Mouse (Mus musculus) kidney, postnatal 0 days (tissue): ENCODE data around the gene Adgrg5. TPM values are rescaled to one million over a fixed set of nuclear protein-coding genes. Genes with fewer than 3 reads are reported as not detected.

Source experiments
- ATAC-seq: fragments of 200-750 bp; cut with Nextera tagmentation; replicated peaks from 2 replicates; pipeline ENCODE4 v1.8.0; 2017; ENCODE audit warnings: low read depth, moderate number of reproducible peaks, moderate TSS enrichment, moderate library complexity; ENCODE audit not compliant: low FRiP score
- DNase-seq: peaks from one replicate; pipeline ENCODE4 v3.0.0-alpha.2; 2016; ENCODE audit warnings: low spot score
- H3K27ac ChIP-seq: fragments of 300-500 bp; sonication (generic); 2 replicates; pipeline ENCODE4 v1.5.1; 2014; ENCODE audit warnings: mild to moderate bottlenecking
- H3K27me3 ChIP-seq: fragments of 300-500 bp; sonication (generic); 2 replicates; pipeline ENCODE4 v1.6.1; 2014; ENCODE audit warnings: low read length, mixed read lengths; ENCODE audit not compliant: insufficient read depth
- H3K36me3 ChIP-seq: fragments of 300-500 bp; sonication (generic); 2 replicates; pipeline ENCODE4 v1.6.1; 2014; ENCODE audit warnings: low read length, mixed read lengths; ENCODE audit not compliant: insufficient read depth
- H3K4me1 ChIP-seq: fragments of 300-500 bp; sonication (generic); replicated peaks from 2 replicates; pipeline ENCODE4 v1.6.1; 2014; ENCODE audit warnings: antibody characterized with exemption, low read length, mixed read lengths; ENCODE audit not compliant: insufficient read depth
- H3K4me2 ChIP-seq: fragments of 300-500 bp; sonication (generic); 2 replicates; pipeline ENCODE4 v1.6.1; 2014; ENCODE audit warnings: mild to moderate bottlenecking, low read length, moderate library complexity, mixed read lengths
- H3K4me3 ChIP-seq: fragments of 300-500 bp; sonication (generic); replicated peaks from 2 replicates; pipeline ENCODE4 v1.5.1; 2014; ENCODE audit warnings: low read depth, low read length
- H3K9ac ChIP-seq: fragments of 300-500 bp; sonication (generic); 2 replicates; pipeline ENCODE4 v1.6.1; 2014; ENCODE audit warnings: low read depth, low read length
- H3K9me3 ChIP-seq: fragments of 300-500 bp; sonication (generic); replicated peaks from 2 replicates; pipeline ENCODE4 v1.6.1; 2016; ENCODE audit warnings: low read length, inconsistent platforms, mixed read lengths
- CTCF ChIP-seq: IDR thresholded peaks from 2 replicates; pipeline ENCODE4 v1.5.1; 2016; ENCODE audit warnings: antibody characterized with exemption, low read depth, mild to moderate bottlenecking, moderate library complexity
- WGBS: fragments of 180-500 bp; shearing (Covaris S2); extraction: QIAGEN DNeasy Blood & Tissue Kit; methylation state at CpG from one replicate; pipeline ENCODE4 v1.1.7; 2014; 5-methylcytosine and 5-hydroxymethylcytosine counted together
- polyA plus RNA-seq: library from polyadenylated mRNA; unstranded; fragments of >200 nt; fragmentation: Nextera tagmentation; extraction: Ambion mirVana; gene quantifications from 2 replicates; pipeline ENCODE4 v1.2.1, GENCODE M21; 2015

Adgrg5 gene
- polyA plus RNA-seq: not detected in 2 replicates

DNA sequence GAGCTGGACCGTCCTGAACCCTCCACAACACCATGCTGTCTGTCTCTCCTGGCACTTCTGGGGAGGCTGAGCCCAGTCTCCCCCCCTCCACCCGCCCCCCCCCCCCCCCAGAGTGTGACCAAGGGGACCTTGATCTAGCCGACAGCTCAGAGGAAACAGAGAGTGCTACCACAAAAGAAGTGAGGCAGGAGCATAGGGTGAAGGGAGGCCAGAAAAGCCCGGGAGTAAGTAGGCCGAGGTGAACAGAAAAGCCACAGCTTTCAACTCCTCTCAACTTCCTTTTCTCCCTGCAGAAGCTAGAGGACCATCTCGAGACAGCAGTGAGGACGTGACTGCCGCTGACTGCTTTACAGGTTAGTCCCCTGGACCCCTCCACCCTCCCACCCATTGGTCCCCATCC is at the start of gene Adgrg5:
Gene Adgrg5, plus strand, starts transcription at position 290 of the 400 bp plus-strand sequence.
- Histone ChIP-seq H3K4me2 (no peak within 1 kb of the TSS), H3K27ac (no peak within 1 kb of the TSS), H3K4me3 (no peak within 1 kb of the TSS), H3K36me3 (no peaks in the 10 kb centered on the region), H3K9me3 (no peaks in the 10 kb centered on the region), H3K9ac (no peak within 1 kb of the TSS), H3K4me1 (no peaks in the 10 kb centered on the region; the same call in 1 of the 2 replicates), H3K27me3 (no peaks in the 10 kb centered on the region; the same call in 1 of the 2 replicates)
- TF ChIP-seq CTCF: no peak
- no peak for DNase-seq
- 67% methylated on average over 7 of the region's 8 CpGs for WGBS
- ATAC-seq: no peak

DNA sequence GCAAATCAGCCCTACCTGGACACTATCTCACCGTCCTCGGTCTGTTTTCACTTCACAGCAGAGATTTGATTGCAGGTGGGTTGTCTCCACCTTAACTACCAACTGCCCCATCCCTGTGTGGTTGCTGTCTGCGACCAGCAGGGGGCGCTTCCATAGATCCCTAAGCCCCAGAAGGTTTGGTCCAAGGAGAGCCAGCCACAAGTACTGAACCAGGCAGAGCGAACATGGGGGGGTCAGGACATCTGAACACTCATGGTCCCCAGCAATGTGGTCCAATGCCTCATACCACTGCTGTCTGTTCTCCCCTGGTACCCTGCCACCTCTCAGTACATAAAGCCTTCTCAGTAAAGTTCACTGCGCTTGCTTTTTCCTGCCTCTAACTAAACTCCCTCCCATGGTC is 49.1 kb upstream of the Adgrg5 start:
- DNase-seq: peak; percentile 82
- Histone ChIP-seq H3K9ac (no peak overlapping the region), H3K27ac (no peak overlapping the region), H3K4me3 (peak overlapping the region; percentile 57; the same call in 1 of the 2 replicates), H3K36me3 (no peaks in the 10 kb centered on the region), H3K4me2 (peak overlapping the region; percentile 94), H3K9me3 (no peaks in the 10 kb centered on the region), H3K27me3 (no peaks in the 10 kb centered on the region), H3K4me1 (peaks cover 28% of the 10 kb centered on the region)
- peak; percentile 87 for TF ChIP-seq CTCF
- ATAC-seq: 0 out of 2 replicates have a peak, but pooled peaks have one; percentile 22
- 9% methylated on average over 6 of the region's 6 CpGs for WGBS

DNA sequence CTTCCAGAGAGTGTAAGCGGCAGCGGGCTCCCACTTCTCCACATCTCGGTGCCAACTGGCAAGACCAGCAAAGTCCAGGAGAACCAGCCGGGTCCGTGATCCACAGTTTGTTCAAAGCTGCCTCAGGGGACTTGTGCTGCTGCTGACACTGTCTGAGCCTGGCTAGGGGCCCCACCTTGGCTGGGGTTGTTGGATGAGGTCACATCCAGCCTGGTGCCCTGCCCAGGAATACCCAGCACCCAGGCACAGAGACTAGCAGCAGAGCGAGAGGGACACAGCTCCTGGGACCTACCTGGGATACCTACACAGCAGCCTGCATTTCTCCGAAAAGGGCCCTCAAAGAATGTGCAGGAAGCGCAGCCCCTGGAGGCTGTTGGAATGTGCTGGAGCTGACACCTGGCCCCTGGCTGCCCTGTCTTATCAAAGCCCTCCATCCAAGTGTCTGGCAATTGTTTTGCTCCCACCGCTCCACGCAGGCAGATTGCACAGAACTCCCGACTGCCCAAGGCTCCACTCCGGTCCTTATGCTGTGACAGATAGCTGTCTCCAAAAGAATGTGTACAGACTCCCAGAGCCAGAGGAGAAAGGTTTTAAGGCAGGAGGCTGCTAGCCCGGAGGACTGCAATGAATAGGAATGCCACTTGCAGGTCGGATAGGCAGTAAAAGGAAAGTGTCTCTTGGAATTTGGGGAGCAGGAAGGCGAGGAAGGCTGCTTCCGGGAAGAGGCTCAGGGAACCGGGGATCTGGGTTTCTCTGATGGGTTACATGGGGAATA is 48.2 kb upstream of the Adgrg5 start:
- peaks cover 25% of the 10 kb centered on the region for H3K4me1 ChIP-seq
- H3K4me2 ChIP-seq: peak overlapping the region; percentile 94
- peak overlapping the region; percentile 57 for H3K4me3 ChIP-seq
- DNase-seq (no peak), ATAC-seq (no peak)
- H3K27ac ChIP-seq: peak overlapping the region; percentile 50; the same call in 1 of the 2 replicates
- no peaks in the 10 kb centered on the region for H3K36me3 ChIP-seq
- H3K9me3 ChIP-seq: no peaks in the 10 kb centered on the region
- TF ChIP-seq CTCF: no peak
- H3K27me3 ChIP-seq: no peaks in the 10 kb centered on the region
- 14% methylated on average over 17 of the region's 17 CpGs for WGBS
- H3K9ac ChIP-seq: peak overlapping the region; percentile 60

DNA sequence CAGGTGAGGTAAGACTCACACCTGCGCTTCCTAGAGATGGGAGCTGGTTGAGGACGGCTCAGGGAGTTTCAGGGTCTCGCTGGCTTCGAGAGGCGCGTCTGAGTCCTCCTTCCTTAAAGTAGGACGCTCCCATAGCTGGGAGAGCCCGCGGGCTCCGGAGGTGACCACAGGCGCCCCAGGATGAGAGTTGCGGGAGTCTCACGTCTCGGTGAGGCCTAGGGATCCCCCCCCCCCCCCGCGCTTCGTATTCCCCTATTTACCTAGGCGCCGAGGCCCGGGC is 47.7 kb upstream of the Adgrg5 start:
- H3K36me3 ChIP-seq: no peaks in the 10 kb centered on the region
- no peak for ATAC-seq

DNA sequence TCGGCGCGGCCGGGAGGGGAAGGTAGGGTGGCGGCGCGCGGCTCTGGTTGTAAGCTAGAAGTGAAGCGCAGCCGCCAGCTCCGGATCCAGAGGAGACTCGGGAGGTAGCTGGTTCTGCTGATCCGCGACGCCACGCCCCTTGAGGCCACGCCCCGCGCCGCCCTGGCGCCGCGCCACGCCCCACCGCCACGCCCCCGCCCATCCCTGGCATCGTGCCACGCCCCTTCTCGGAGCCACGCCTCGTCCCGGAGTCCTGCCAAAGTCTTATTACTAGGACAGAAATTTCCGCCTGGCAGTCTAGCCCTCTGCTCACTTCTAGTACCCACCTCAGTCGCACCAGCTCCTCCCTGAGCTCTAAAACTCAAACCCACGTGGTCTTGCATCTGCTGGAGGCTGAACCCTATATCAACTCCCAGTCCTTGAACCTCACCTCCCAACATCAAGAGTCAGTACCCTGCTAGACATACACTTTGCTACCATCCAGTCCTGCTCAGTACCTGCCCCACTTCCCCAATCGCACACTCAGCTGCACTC is 47.2 kb upstream of the Adgrg5 start, which contains the start of gene Dok4:
Gene Dok4, minus strand, starts transcription at position 134 of the 534 bp plus-strand sequence.
- H3K9me3 ChIP-seq: no peaks in the 10 kb centered on the region
- H3K27ac ChIP-seq: peak within 1 kb of the TSS; percentile 50

More for the DNA sequence above, 47.7 kb upstream of the Adgrg5 start:
- H3K9me3 ChIP-seq: no peaks in the 10 kb centered on the region
- H3K9ac ChIP-seq: peak overlapping the region; percentile 60
- peak overlapping the region; percentile 57 for H3K4me3 ChIP-seq
- peak overlapping the region; percentile 50 for H3K27ac ChIP-seq
- peaks cover 21% of the 10 kb centered on the region for H3K4me1 ChIP-seq
- peak overlapping the region; percentile 94 for H3K4me2 ChIP-seq
- no peaks in the 10 kb centered on the region for H3K27me3 ChIP-seq
- WGBS: under 1% methylated on average over 19 of the region's 20 CpGs
- no peak for TF ChIP-seq CTCF
- peak; percentile 16 for DNase-seq

DNA sequence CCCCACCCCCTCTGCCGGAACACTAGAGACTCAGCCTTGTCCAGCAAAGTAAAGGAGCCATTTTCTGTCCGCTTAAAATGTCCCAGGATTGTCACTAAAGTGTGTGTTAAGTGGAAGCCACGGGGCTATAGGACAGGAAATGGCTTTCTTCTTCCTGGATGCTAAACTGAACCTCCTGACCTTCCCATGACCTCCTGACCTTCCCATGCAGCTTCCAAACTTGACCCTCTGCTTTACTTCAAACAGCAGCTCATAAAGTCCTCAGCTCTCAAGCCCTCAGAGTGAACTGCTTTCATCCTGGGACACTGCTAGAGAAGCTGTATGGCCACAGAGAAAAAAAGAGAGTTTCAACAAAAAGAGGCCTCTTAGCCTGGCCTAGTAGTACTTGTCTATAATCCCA is 46.7 kb upstream of the Adgrg5 start:
- H3K4me3 ChIP-seq: no peak overlapping the region
- no peak for ATAC-seq
- H3K27ac ChIP-seq: peak overlapping the region; percentile 3; the same call in 1 of the 2 replicates
- H3K36me3 ChIP-seq: no peaks in the 10 kb centered on the region
- no peak for DNase-seq
- no peaks in the 10 kb centered on the region for H3K9me3 ChIP-seq
- H3K27me3 ChIP-seq: no peaks in the 10 kb centered on the region
- 0 out of 2 replicates have a peak overlapping the region, but pooled peaks have one; percentile 94 for H3K4me2 ChIP-seq
- 31% methylated on average over 3 of the region's 3 CpGs for WGBS
- H3K9ac ChIP-seq: no peak overlapping the region
- no peak; the same call in 1 of the 2 replicates for TF ChIP-seq CTCF
- H3K4me1 ChIP-seq: peaks cover 12% of the 10 kb centered on the region

More for the DNA sequence above, 47.2 kb upstream of the Adgrg5 start, which contains the start of gene Dok4:
- Histone ChIP-seq H3K9ac (peak within 1 kb of the TSS; percentile 60), H3K27me3 (no peaks in the 10 kb centered on the region), H3K4me1 (peaks cover 17% of the 10 kb centered on the region), H3K4me3 (peak within 1 kb of the TSS; percentile 57), H3K4me2 (peak within 1 kb of the TSS; percentile 94), H3K36me3 (no peaks in the 10 kb centered on the region)
- TF ChIP-seq CTCF: no peak
- DNase-seq (peak; percentile 91), ATAC-seq (peak; percentile 78)
- WGBS: under 1% methylated on average over 35 of the region's 37 CpGs
